Mouse (Mus musculus): ENCODE data around the gene Tefm.

DNA sequence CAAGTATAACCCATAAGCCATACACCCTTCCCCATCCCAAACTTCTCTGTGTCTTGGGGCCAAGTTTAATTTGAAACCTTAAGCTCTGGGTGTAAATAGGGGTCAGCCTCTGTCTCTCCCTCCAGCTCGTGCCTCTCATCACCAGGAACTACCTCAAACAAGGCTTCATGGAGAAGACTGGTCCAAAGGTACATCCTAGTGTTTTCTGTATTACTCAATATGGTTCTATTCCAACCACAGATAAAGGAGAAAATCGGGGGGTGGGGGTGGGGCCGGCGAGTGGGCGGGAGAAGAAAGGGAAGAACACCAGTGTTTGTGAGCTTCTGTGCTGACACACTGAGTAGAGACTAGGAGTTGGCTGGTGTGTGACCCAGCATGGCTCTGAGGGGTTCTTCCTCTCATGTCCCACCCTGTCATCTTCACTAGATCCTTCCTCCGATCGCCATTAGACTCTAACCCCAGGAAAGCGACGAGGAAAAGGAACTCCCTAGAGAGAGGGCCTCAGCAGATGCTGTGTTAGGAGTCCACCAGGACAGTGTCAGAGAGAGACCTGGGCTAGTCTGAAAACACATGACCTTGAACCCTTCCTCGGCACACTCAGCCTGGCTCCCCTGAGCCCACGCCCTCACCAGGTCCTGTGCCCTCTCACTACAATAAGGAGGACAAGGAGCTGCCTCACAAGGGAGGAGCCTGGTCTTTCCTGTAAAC lies 32.1 kb upstream of the Tefm start:
- TF ChIP-seq CTCF (conservative IDR thresholded peaks at IDR 0.05; ENCODE audit: insufficient read depth, insufficient read length, low read depth, low read length) (no peak), POLR2A (IDR thresholded peaks at IDR 0.05; ENCODE audit: low read depth, low read length) (no peak)

Data from kidney, adult 2 months (tissue).